Mouse (Mus musculus) thymus, adult 2 months (tissue): ENCODE measurements around the gene Jup.

ENCODE experiments used
- CTCF ChIP-seq: fragments of 200-500 bp; IDR thresholded peaks from 2 replicates; pipeline ENCODE4 v1.5.1; 2012; ENCODE audit warnings: mild to moderate bottlenecking, control low read depth, low read length, moderate library complexity, borderline replicate concordance; ENCODE audit not compliant: control insufficient read depth, poor library complexity, insufficient read depth; ENCODE audit errors: extremely low read depth
- POLR2A ChIP-seq: fragments of 200-500 bp; IDR thresholded peaks from 2 replicates; pipeline ENCODE4 v1.6.1; 2012; ENCODE audit warnings: mild to moderate bottlenecking, low read length, control low read depth, moderate library complexity; ENCODE audit not compliant: control insufficient read depth, poor library complexity, insufficient read depth; ENCODE audit errors: extremely low read depth

DNA sequence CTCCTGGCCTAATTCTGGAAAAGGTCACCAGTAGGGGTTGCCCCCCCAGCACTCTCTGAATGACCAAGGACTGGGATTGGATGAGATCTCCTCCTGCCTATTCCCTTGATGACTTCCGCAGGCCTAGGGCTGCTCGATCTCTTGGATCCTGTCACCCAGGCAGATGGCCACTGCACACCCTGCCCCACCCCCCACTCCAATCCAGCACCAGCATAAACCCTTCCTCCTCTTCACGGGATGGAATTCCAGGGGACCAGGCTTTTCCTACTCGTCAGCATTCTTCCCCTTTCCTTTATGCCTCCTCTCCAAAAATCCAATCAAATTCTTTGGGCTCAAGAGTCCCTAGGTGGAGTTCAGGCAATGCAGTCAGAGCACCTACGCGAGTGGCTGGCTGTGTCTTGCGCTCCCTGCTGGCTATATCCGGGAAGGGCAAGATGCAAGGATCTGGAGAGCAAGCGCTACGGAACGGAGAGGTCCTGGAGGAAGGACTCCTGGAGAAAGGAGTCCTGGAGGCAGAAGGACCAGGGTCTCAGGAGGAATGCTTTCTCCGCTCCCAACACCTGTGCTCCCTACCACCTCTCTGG is 34.5 kb downstream of the Jup start:
- TF ChIP-seq CTCF (peak; percentile 82; the same call in 1 of the 2 replicates), POLR2A (no peak)
